Mouse (Mus musculus) E14TG2a.4 (cell line): ENCODE measurements around the gene Olfr1380.
A peak's percentile ranks its signal among the peaks of the same experiment; 100 is the strongest.
"Not testable (repeated sequence)": the region's sequence is repeated elsewhere in the genome, so short reads cannot be mapped to it uniquely, and the experiment has no call there.

Source experiments
- H3K27me3 ChIP-seq: 2 replicates; pipeline ENCODE4 v1.6.1; 2014; ENCODE audit warnings: low read length, control low read depth; ENCODE audit not compliant: insufficient read depth
- H3K36me3 ChIP-seq: 2 replicates; pipeline ENCODE4 v1.6.1; 2014; ENCODE audit warnings: low read length, control low read depth; ENCODE audit not compliant: insufficient read depth
- H3K4me1 ChIP-seq: replicated peaks from 2 replicates; pipeline ENCODE4 v1.6.1; 2014; ENCODE audit warnings: low read depth, low read length, control low read depth
- H3K4me3 ChIP-seq: replicated peaks from 2 replicates; pipeline ENCODE4 v1.5.1; 2014; ENCODE audit warnings: mild to moderate bottlenecking, low read length
- H3K9me3 ChIP-seq: 2 replicates; pipeline ENCODE4 v1.6.1; 2014; ENCODE audit warnings: low read length, control low read depth
- CTCF ChIP-seq: conservative IDR thresholded peaks from 2 replicates; pipeline ENCODE4 v1.5.1; 2014; ENCODE audit warnings: low read length
- NANOG ChIP-seq: IDR thresholded peaks from 2 replicates; pipeline ENCODE4 v1.6.1; 2014; ENCODE audit warnings: borderline replicate concordance, low read length, mixed read lengths
- POU5F1 ChIP-seq: IDR thresholded peaks from 2 replicates; pipeline ENCODE4 v1.6.1; 2014; ENCODE audit warnings: low read length, borderline replicate concordance

The Olfr1380 gene

DNA sequence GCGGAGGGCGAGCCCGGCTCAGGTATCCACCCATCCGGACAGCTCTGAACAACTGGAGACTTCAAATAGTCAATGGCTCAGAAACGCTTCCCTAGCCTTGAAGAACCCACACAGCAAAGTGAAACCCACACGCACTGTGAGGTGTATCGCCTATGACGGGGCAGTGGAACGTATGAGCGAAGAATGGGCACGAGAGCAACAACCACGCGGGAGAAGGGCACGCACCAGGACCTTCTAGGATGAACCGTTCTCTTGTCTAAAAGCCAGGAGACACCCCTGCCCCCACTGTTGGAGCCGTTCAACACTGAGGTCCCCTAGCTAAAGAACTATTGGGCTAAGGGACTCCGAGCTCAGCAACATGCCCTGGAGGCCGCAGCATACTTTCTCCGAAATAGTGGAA, 33.5 kb downstream of the Olfr1380 start:
- no peak for TF ChIP-seq POU5F1
- TF ChIP-seq NANOG: no peak
- TF ChIP-seq CTCF: no peak
- Histone ChIP-seq H3K9me3 (no peaks in the 10 kb centered on the region), H3K27me3 (peaks cover 21% of the 10 kb centered on the region), H3K4me1 (peaks cover 9% of the 10 kb centered on the region), H3K36me3 (no peaks in the 10 kb centered on the region), H3K4me3 (peak overlapping the region; percentile 51)

GRCm38 (mm10) chr11:49597149-49597548, 40.5 kb downstream of the Olfr1380 start:
- not testable (repeated sequence) for H3K9me3 ChIP-seq, H3K4me1 ChIP-seq, H3K27me3 ChIP-seq, H3K4me3 ChIP-seq, H3K36me3 ChIP-seq

- not testable (repeated sequence) for H3K36me3 ChIP-seq, H3K4me3 ChIP-seq, H3K9me3 ChIP-seq
- H3K4me1 ChIP-seq: peaks cover 19% of the 10 kb centered on the region
- peaks cover 60% of the 10 kb centered on the region for H3K27me3 ChIP-seq
Measured at GRCm38 (mm10) chr11:49608306-49608705, 51.6 kb downstream of the Olfr1380 start.

DNA sequence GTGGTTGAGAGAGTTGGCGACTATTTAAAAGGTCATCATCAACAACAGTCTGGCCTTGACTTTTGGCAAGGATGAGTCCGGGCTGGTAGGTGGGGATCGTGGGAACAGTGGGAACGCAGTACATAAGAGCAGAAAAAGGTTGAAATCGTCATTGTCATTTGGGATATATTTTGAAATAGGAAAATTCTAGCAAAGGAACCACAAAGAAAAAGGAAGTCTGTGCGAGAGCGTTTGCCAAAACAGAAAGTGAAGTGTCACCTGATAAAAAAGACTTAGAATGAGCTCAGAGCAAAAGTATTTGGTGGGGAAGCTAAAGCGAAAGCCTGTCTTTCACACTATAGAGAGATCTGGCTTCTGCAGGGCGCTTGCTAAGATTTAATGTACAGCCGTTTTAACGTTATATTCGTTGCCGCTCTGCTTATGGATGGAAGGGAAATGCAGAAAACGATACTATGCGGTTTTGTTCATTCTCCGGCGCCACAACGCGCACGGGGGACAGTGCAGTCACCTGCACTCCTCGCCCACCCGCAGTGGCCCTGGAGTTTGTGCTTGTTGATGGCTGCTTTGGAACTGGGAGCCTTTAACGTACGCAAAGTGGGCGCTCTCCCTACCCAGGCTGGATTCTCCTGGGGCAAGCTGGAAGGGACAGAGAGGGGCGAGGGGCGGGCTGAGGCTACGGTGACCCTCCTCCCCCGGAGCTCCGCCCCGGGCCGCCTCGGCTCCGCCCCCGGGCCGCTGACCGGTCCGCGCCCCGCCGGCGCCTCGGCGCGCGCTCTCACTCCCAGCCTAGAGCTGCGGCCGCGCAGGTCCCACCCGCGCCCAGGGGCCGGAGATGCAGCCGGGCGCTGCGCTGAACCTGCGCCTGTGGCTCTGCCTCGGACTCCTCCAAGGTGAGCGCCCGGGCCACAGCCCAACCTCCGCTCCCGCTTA, 52.5 kb downstream of the Olfr1380 start, which contains the start of gene Flt4:
Gene Flt4, plus strand, starts transcription at position 326 of the 930 bp plus-strand sequence.
- Histone ChIP-seq H3K4me1 (peaks cover 23% of the 10 kb centered on the region), H3K27me3 (peaks cover 69% of the 10 kb centered on the region), H3K4me3 (peak within 1 kb of the TSS; percentile 88)
- H3K36me3 ChIP-seq, H3K9me3 ChIP-seq: not testable (repeated sequence)

GRCm38 (mm10) chr11:49609868-49610824, 53.5 kb downstream of the Olfr1380 start:
- not testable (repeated sequence) for H3K9me3 ChIP-seq, H3K36me3 ChIP-seq
- H3K4me3 ChIP-seq: peak overlapping the region; percentile 88
- peaks cover 77% of the 10 kb centered on the region for H3K27me3 ChIP-seq
- peaks cover 23% of the 10 kb centered on the region for H3K4me1 ChIP-seq

DNA sequence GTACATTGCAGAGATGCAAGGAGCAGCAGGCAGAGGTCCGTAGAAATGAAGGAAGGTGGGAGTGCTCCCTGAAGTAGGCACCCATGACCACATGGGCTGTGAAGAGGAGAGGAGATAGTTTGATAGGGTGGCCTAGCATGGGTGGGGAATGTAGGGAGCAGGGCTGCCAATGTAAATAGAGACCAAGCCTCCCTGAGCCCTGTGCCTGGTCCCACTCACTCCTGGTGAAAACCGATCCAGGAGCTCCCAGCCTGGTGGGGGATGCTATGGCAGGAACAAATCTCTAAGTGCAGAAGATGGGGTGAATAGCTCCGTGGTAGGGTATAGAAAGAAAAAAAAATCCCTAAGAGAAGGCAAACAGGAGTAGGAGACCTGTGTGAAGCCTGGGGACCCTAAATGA, 54.7 kb downstream of the Olfr1380 start:
- Histone ChIP-seq H3K27me3 (peaks cover 81% of the 10 kb centered on the region), H3K4me1 (peaks cover 23% of the 10 kb centered on the region)
- not testable (repeated sequence) for H3K9me3 ChIP-seq, H3K4me3 ChIP-seq, H3K36me3 ChIP-seq

- Histone ChIP-seq H3K9me3 (no peaks in the 10 kb centered on the region), H3K4me1 (peaks cover 23% of the 10 kb centered on the region), H3K4me3 (no peak overlapping the region), H3K36me3 (no peaks in the 10 kb centered on the region), H3K27me3 (peaks cover 77% of the 10 kb centered on the region)
- TF ChIP-seq CTCF: no peak
- no peak for TF ChIP-seq NANOG
- TF ChIP-seq POU5F1: no peak
Measured at GRCm38 (mm10) chr11:49612154-49612553, 55.5 kb downstream of the Olfr1380 start.

GRCm38 (mm10) chr11:49613349-49613748, 56.7 kb downstream of the Olfr1380 start:
- H3K36me3 ChIP-seq: no peaks in the 10 kb centered on the region
- 0 out of 2 replicates have a peak overlapping the region, but pooled peaks have one; percentile 10 for H3K4me3 ChIP-seq
- H3K4me1 ChIP-seq: peaks cover 22% of the 10 kb centered on the region
- no peak for TF ChIP-seq NANOG
- no peaks in the 10 kb centered on the region for H3K9me3 ChIP-seq
- H3K27me3 ChIP-seq: peaks cover 71% of the 10 kb centered on the region
